Mouse (Mus musculus) liver, embryonic 14.5 days (tissue): ENCODE data around the gene Pecam1. TPM values are rescaled to one million over a fixed set of nuclear protein-coding genes. Genes with fewer than 3 reads are reported as not detected.

Experiments
- ATAC-seq: fragments of 200-750 bp; cut with Nextera tagmentation; 2 replicates; pipeline ENCODE4 v1.8.0; 2017; ENCODE audit warnings: moderate number of reproducible peaks, mild to moderate bottlenecking, moderate library complexity; ENCODE audit not compliant: insufficient read depth
- DNase-seq, 3 experiments: peaks; one replicate each; pipeline ENCODE4 v3.0.0-alpha.2; 2012 to 2013; ENCODE audit warnings: low read depth in 3 of 3, low spot score in 3 of 3
- H3K27ac ChIP-seq: fragments of 300-500 bp; sonication (generic); 2 replicates; pipeline ENCODE4 v1.5.1; 2014; ENCODE audit warnings: moderate library complexity, mild to moderate bottlenecking, control low read depth, inconsistent platforms
- H3K27me3 ChIP-seq: fragments of 300-500 bp; sonication (generic); 2 replicates; pipeline ENCODE4 v1.6.1; 2014; ENCODE audit warnings: mild to moderate bottlenecking, low read length, moderate library complexity; ENCODE audit not compliant: control insufficient read depth, insufficient read depth
- H3K36me3 ChIP-seq: fragments of 300-500 bp; sonication (generic); replicated peaks from 2 replicates; pipeline ENCODE4 v1.6.1; 2014; ENCODE audit warnings: low read depth; ENCODE audit not compliant: control insufficient read depth, insufficient read depth
- H3K4me1 ChIP-seq, 2 experiments: fragments of 200-500 bp in 1 of 2; fragments of 300-500 bp in 1 of 2; sonication (generic) in 1 of 2; replicated peaks; 2 replicates each; pipeline ENCODE4 v1.6.1; 2012 to 2014; ENCODE audit warnings: antibody characterized with exemption in 1 of 2, inconsistent platforms in 1 of 2, low read length in 1 of 2; ENCODE audit not compliant: control insufficient read depth in 2 of 2, insufficient read depth in 2 of 2
- H3K4me2 ChIP-seq: fragments of 300-500 bp; sonication (generic); 2 replicates; pipeline ENCODE4 v1.6.1; 2014; ENCODE audit warnings: low read depth, mild to moderate bottlenecking, control low read depth, moderate library complexity
- H3K4me3 ChIP-seq, 2 experiments: fragments of 200-500 bp in 1 of 2; fragments of 300-500 bp in 1 of 2; sonication (generic) in 1 of 2; 2 replicates each; pipeline ENCODE4 v1.5.1; 2012 to 2014; ENCODE audit warnings: low read depth in 2 of 2, low read length in 2 of 2, mild to moderate bottlenecking in 2 of 2, control low read depth in 1 of 2, inconsistent platforms in 1 of 2, moderate library complexity in 1 of 2; ENCODE audit not compliant: insufficient read depth in 1 of 2
- H3K9ac ChIP-seq: fragments of 300-500 bp; sonication (generic); replicated peaks from 2 replicates; pipeline ENCODE4 v1.6.1; 2014; ENCODE audit warnings: mild to moderate bottlenecking, control low read depth, moderate library complexity
- H3K9me3 ChIP-seq: fragments of 300-500 bp; sonication (generic); 2 replicates; pipeline ENCODE4 v1.6.1; 2016; ENCODE audit warnings: low read length, mixed read lengths; ENCODE audit not compliant: control insufficient read depth
- CTCF ChIP-seq: IDR thresholded peaks from 2 replicates; pipeline ENCODE4 v1.5.1; 2016; ENCODE audit warnings: antibody characterized with exemption, low read depth, control low read depth
- EP300 ChIP-seq: IDR thresholded peaks from 2 replicates; pipeline ENCODE4 v1.6.1; 2016; ENCODE audit warnings: antibody characterized with exemption, low read depth
- WGBS: fragments of 180-500 bp; shearing (Covaris S2); extraction: QIAGEN DNeasy Blood & Tissue Kit; methylation state at CpG from one replicate; pipeline ENCODE4 v1.1.7; 2014; ENCODE audit not compliant: insufficient replicate concordance; 5-methylcytosine and 5-hydroxymethylcytosine counted together
- microRNA-seq: library from miRNA; unstranded; fragments of <30 nt; microRNA quantifications from one replicate; pipeline ENCODE4, GENCODE M21; 2016
- polyA plus RNA-seq, 2 experiments: library from polyadenylated mRNA; depleted of rRNA in 1 of 2; stranded (reverse) in 1 of 2; unstranded in 1 of 2; fragments of >200 nt; fragmentation: Nextera tagmentation in 1 of 2; extraction: Ambion mirVana in 1 of 2; gene quantifications; 2 replicates each; pipeline versions ENCODE4 v1.2.1 to v1.2.3; 2012 to 2014

Pecam1 gene
- polyA plus RNA-seq, 2 experiments: 5.5 to 6.3 TPM

DNA sequence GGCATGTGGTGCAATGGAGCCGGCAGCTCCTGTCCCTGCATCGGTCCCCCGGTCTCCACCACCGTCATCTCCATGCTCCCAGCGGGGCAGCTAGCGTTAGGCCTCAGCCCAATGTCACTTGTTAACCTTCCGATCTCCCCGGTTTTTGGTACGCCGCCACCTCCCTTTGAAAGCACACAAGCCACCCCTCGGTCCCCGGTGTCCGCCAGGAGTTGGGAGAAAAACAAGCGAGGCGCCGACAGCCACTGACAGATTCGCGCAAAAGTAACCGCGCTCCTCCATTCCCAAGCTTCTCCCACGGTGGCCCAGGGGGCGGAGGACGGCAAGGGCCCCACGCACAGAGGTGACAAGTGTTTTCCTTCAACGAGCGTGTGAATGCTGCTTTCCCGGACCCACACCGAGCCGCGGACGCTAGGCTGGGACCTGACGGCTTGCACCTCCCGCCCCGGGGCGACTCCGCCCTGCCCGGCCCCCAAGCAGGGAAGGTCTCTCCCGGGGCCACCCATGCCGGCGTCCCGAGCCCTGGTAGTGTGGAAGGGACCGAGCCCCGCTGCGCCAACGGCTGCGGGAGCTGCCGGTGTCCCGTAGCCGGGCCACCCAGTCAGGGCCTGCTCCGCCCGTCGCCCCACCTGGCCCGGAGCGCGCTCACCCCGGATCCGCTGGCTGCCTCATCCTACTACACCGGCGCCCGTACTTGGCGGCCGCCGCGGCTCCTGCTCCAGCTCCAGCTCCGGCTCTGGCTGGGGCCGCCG lies 138.0 kb downstream of the Pecam1 start:
- peak; percentile 84 for ATAC-seq
- peak overlapping the region; percentile 80 to 86 for H3K4me3 ChIP-seq
- WGBS: under 1% methylated on average over 62 of the region's 67 CpGs

DNA sequence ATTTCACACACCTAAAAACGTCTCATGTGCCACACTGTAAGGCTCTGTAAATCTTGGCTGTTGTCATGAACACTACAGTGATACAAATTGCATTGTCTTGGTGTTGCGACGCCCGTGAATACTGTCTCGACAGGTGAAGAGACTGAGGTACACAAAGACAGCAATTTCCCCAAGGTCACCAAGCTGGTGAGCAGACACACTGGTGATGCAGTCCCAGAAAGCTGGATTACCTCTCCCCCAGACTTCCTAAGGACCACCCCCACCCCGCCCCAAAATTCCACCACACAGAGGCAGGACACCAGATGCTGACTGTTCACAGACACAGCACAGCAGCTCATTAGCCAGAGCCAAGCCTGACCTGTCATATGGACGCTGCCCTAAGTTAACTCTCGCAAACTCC lies 140.7 kb downstream of the Pecam1 start:
- Histone ChIP-seq H3K4me3 (no peak overlapping the region), H3K36me3 (no peaks in the 10 kb centered on the region), H3K4me2 (no peak overlapping the region), H3K9ac (no peak overlapping the region), H3K27ac (no peak overlapping the region), H3K9me3 (no peaks in the 10 kb centered on the region), H3K4me1 (peaks cover 9 to 19% of the 10 kb centered on the region in 2 experiments), H3K27me3 (no peaks in the 10 kb centered on the region)
- no peak for TF ChIP-seq EP300
- TF ChIP-seq CTCF: no peak
- 72% methylated on average over 8 of the region's 8 CpGs for WGBS
- DNase-seq (no peak), ATAC-seq (no peak)

More for the DNA sequence above, 138.0 kb downstream of the Pecam1 start:
- H3K9me3 ChIP-seq: no peaks in the 10 kb centered on the region
- TF ChIP-seq EP300 (no peak), CTCF (no peak)
- no peaks in the 10 kb centered on the region for H3K36me3 ChIP-seq
- peak; percentile 43 to 56 (median 46) for DNase-seq
- H3K4me1 ChIP-seq: peaks cover 9 to 19% of the 10 kb centered on the region in 2 experiments
- peak overlapping the region; percentile 88 for H3K9ac ChIP-seq
- no peaks in the 10 kb centered on the region for H3K27me3 ChIP-seq
- H3K4me2 ChIP-seq: peak overlapping the region; percentile 86
- H3K27ac ChIP-seq: peak overlapping the region; percentile 80

GRCm38 (mm10) chr11:106607316-106607715 lies 143.1 kb downstream of the Pecam1 start:
- Histone ChIP-seq H3K4me2 (no peak overlapping the region), H3K9ac (no peak overlapping the region), H3K9me3 (no peaks in the 10 kb centered on the region), H3K27me3 (no peaks in the 10 kb centered on the region), H3K4me1 (peaks cover 4 to 15% of the 10 kb centered on the region in 2 experiments), H3K27ac (no peak overlapping the region), H3K4me3 (no peak overlapping the region), H3K36me3 (0 out of 2 replicates have a peak, but pooled peaks cover 3% of the 10 kb centered on the region)
- TF ChIP-seq EP300 (no peak), CTCF (no peak)
- DNase-seq (no peak), ATAC-seq (no peak)
- 70% methylated on average over 6 of the region's 6 CpGs for WGBS

GRCm38 (mm10) chr11:106606042-106606441 lies 144.4 kb downstream of the Pecam1 start:
- Histone ChIP-seq H3K4me1 (peaks cover 0 to 8% of the 10 kb centered on the region in 2 experiments; a peak in 2 of 4 replicates), H3K36me3 (0 out of 2 replicates have a peak, but pooled peaks cover 3% of the 10 kb centered on the region), H3K27ac (no peak overlapping the region), H3K4me2 (no peak overlapping the region), H3K9ac (no peak overlapping the region), H3K27me3 (no peaks in the 10 kb centered on the region), H3K9me3 (no peaks in the 10 kb centered on the region), H3K4me3 (no peak overlapping the region)
- TF ChIP-seq CTCF (no peak), EP300 (no peak)
- ATAC-seq (no peak), DNase-seq (no peak)
- WGBS: 73% methylated on average over 5 of the region's 5 CpGs

Small RNAs within 50 kb of the gene (microRNA-seq; reads per million reads assigned to microRNA genes)
- gene Gm25994 (not detected), gene Mir3064 (9.3 reads per million, percentile 18 among the genes with 10 or more reads in this experiment)

Other genes with a start within 250 kb of the Pecam1 start
- gene Tex2, start 137.2 kb downstream of the Pecam1 start, polyA plus RNA-seq (2012; rRNA removed): 5.2 and 5.9 TPM in 2 replicates
- gene Tex2, start 137.2 kb downstream of the Pecam1 start, polyA plus RNA-seq (2014; fragmentation: Nextera tagmentation; extraction: Ambion mirVana): 7.9 and 9.3 TPM in 2 replicates
- 1.00 and 2.2 TPM in 2 replicates for gene Milr1, start 598 bp upstream of the Pecam1 start, polyA plus RNA-seq (2012; rRNA removed)
- gene Milr1, start 598 bp upstream of the Pecam1 start, polyA plus RNA-seq (2014; fragmentation: Nextera tagmentation; extraction: Ambion mirVana): 2.2 and 3.0 TPM in 2 replicates
- gene Polg2, start 28.9 kb upstream of the Pecam1 start, polyA plus RNA-seq (2012; rRNA removed): 2.7 and 3.8 TPM in 2 replicates
- 4.4 and 5.0 TPM in 2 replicates for gene Polg2, start 28.9 kb upstream of the Pecam1 start, polyA plus RNA-seq (2014; fragmentation: Nextera tagmentation; extraction: Ambion mirVana)
- 87.2 and 138 TPM in 2 replicates for gene Ddx5, start 38.6 kb upstream of the Pecam1 start, polyA plus RNA-seq (2012; rRNA removed)
- gene Ddx5, start 38.6 kb upstream of the Pecam1 start, polyA plus RNA-seq (2014; fragmentation: Nextera tagmentation; extraction: Ambion mirVana): 122 and 130 TPM in 2 replicates
- gene Cep95, start 38.6 kb upstream of the Pecam1 start, polyA plus RNA-seq (2012; rRNA removed): 4.0 and 9.9 TPM in 2 replicates
- gene Cep95, start 38.6 kb upstream of the Pecam1 start, polyA plus RNA-seq (2014; fragmentation: Nextera tagmentation; extraction: Ambion mirVana): 6.1 and 6.6 TPM in 2 replicates
- 2.6 and 3.2 TPM in 2 replicates for gene Smurf2, start 170.1 kb upstream of the Pecam1 start, polyA plus RNA-seq (2012; rRNA removed)
- gene Smurf2, start 170.1 kb upstream of the Pecam1 start, polyA plus RNA-seq (2014; fragmentation: Nextera tagmentation; extraction: Ambion mirVana): 3.8 and 4.0 TPM in 2 replicates
- gene Kpna2, start 248.9 kb upstream of the Pecam1 start, polyA plus RNA-seq (2012; rRNA removed): 133 and 158 TPM in 2 replicates
- 277 and 283 TPM in 2 replicates for gene Kpna2, start 248.9 kb upstream of the Pecam1 start, polyA plus RNA-seq (2014; fragmentation: Nextera tagmentation; extraction: Ambion mirVana)